Mouse (Mus musculus) gastrocnemius, adult 18-20 months (tissue): Measurements from ENCODE around the gene Lcn8. TPM values are rescaled to one million over a fixed set of nuclear protein-coding genes. Genes with fewer than 3 reads are reported as not detected.

ENCODE experiments used
- DNase-seq: peaks from one replicate; pipeline ENCODE4 v3.0.0; 2021; ENCODE audit warnings: low spot score
- long read RNA-seq, 2 experiments: library from polyadenylated mRNA; stranded (forward); transcript quantifications; one replicate each; pipeline ENCODE4 v2.0.0; 2021
- total RNA-seq, 2 experiments: library from RNA; stranded (reverse); gene quantifications; 2 replicates each; pipeline ENCODE4 v1.2.3; 2021

The Lcn8 gene
- total RNA-seq, result 1 to 10 TPM; 4.5 to 5.0 TPM
- long read RNA-seq, experiment 1, partial matches to known transcripts, result 24 of 24 reads
- long read RNA-seq, experiment 1, other reads (novel, unspliced or antisense), result 0 of 24 reads
- long read RNA-seq, experiment 2, partial matches to known transcripts, result 9 of 10 reads
- long read RNA-seq, experiment 2, other reads (novel, unspliced or antisense), result 1 of 10 reads

- no peak for DNase-seq
Measured at GRCm38 (mm10) chr2:25652902-25653301, at the start of gene Lcn8. TSS of gene Lcn8 (plus strand) at chr2:25653120.

GRCm38 (mm10) chr2:25607761-25608622, 44.9 kb upstream of the Lcn8 start, which contains the start of gene Rabl6:
TSS of gene Rabl6 (minus strand) at chr2:25608521.
- DNase-seq, result peak; percentile 87

GRCm38 (mm10) chr2:25608671-25609070, 44.2 kb upstream of the Lcn8 start:
- no peak for DNase-seq

GRCm38 (mm10) chr2:25616398-25616797, 36.5 kb upstream of the Lcn8 start:
- no peak for DNase-seq

- DNase-seq, result no peak
Measured at GRCm38 (mm10) chr2:25617578-25617977, 35.3 kb upstream of the Lcn8 start, which contains the start of gene Ccdc183. TSS of gene Ccdc183 (minus strand) at chr2:25617678.

GRCm38 (mm10) chr2:25620386-25620785, 32.5 kb upstream of the Lcn8 start:
- no peak for DNase-seq

GRCm38 (mm10) chr2:25620852-25621228, 32.1 kb upstream of the Lcn8 start:
- no peak for DNase-seq

GRCm38 (mm10) chr2:25621229-25622200, 31.4 kb upstream of the Lcn8 start, which contains the start of gene Tmem141:
TSS of gene Tmem141 (minus strand) at chr2:25622005.
- peak; percentile 90 for DNase-seq

GRCm38 (mm10) chr2:25625986-25626385, 26.9 kb upstream of the Lcn8 start:
- no peak for DNase-seq

- DNase-seq, result no peak
Measured at GRCm38 (mm10) chr2:25627811-25628210, 25.1 kb upstream of the Lcn8 start, which contains the start of gene Fcna. TSS of gene Fcna (minus strand) at chr2:25628030.

GRCm38 (mm10) chr2:25628738-25629137, 24.2 kb upstream of the Lcn8 start:
- no peak for DNase-seq

- no peak for DNase-seq
Measured at GRCm38 (mm10) chr2:25633616-25634015, 19.3 kb upstream of the Lcn8 start.

GRCm38 (mm10) chr2:25634046-25634445, 18.9 kb upstream of the Lcn8 start:
- no peak for DNase-seq

GRCm38 (mm10) chr2:25639890-25640289, 13.0 kb upstream of the Lcn8 start:
- no peak for DNase-seq

GRCm38 (mm10) chr2:25654502-25654901, 1.6 kb downstream of the Lcn8 start:
- DNase-seq, result no peak

- DNase-seq, result peak; percentile 49
Measured at GRCm38 (mm10) chr2:25656691-25657090, 3.8 kb downstream of the Lcn8 start.

GRCm38 (mm10) chr2:25657246-25657645, 4.3 kb downstream of the Lcn8 start:
- DNase-seq, result no peak

GRCm38 (mm10) chr2:25657652-25658051, 4.7 kb downstream of the Lcn8 start, which contains the start of gene Lcn5:
TSS of gene Lcn5 (plus strand) at chr2:25657952.
- no peak for DNase-seq

GRCm38 (mm10) chr2:25660279-25660678, 7.4 kb downstream of the Lcn8 start:
- peak; percentile 12 for DNase-seq

GRCm38 (mm10) chr2:25661245-25661970, 8.5 kb downstream of the Lcn8 start:
- no peak for DNase-seq

GRCm38 (mm10) chr2:25663511-25663910, 10.6 kb downstream of the Lcn8 start:
- DNase-seq, result peak; percentile 43
